Mouse (Mus musculus): Measurements from ENCODE around the gene Adam15. TPM values are rescaled to one million over a fixed set of nuclear protein-coding genes. Genes with fewer than 3 reads are reported as not detected.

Gene Adam15
- polyA plus RNA-seq, 1 experiment = 78.4 TPM

DNA sequence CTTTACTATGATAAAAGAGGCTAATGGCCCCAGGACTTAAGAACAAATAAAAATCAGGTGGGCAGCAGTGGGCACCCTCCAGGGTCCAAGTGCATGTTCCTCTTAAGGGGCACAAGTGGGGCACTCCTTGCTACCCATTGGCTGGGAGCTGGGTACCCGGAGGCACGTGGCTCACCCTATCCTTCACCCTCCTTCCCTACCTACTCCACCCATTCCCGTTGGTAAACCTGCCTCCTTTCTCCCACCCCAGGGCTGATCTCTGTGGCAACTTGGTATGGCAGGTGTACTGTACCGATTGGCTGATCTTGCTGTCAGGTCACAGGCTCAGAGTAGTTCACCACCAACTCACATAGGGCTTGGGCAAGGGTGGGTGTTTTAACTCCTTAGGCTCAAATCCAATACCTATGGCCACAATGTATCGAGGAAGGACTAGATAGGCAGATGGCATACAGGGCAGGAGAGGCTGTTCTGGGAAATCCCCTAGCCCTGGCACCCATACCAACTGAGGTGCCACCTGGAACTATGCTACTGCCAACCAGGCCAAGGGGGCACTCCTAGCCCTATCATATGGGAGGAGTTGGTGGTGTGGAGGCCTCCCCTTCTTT, 34.0 kb upstream of the Adam15 start:
- H3K36me3 ChIP-seq (ENCODE audit: control insufficient read depth, insufficient read depth) = peaks cover 19% of the 10 kb centered on the region

GRCm38 (mm10) chr3:89382950-89383349, 33.2 kb upstream of the Adam15 start:
- Histone ChIP-seq H3K27me3 (ENCODE audit: control insufficient read depth, insufficient read depth, insufficient read length) (no peaks in the 10 kb centered on the region), H3K4me3 (no peak overlapping the region), H3ac (ENCODE audit: control insufficient read depth, insufficient read length) (no peak overlapping the region), H3K36me3 (ENCODE audit: control insufficient read depth, insufficient read depth) (peaks cover 19% of the 10 kb centered on the region), H3K4me2 (ENCODE audit: low read depth) (no peak overlapping the region), H3K79me2 (ENCODE audit: control insufficient read depth, insufficient read depth) (peaks cover 30% of the 10 kb centered on the region)
- TF ChIP-seq MAX (IDR thresholded peaks at IDR 0.05; ENCODE audit: low read depth) (no peak), MYOD1 (IDR thresholded peaks at IDR 0.05; ENCODE audit: control insufficient read depth in 1 of 3, insufficient read length in 2 of 3, low read depth in 2 of 3) (no peak), E2F4 (IDR thresholded peaks at IDR 0.05; ENCODE audit: insufficient read depth) (no peak), MYOG (IDR thresholded peaks at IDR 0.05; ENCODE audit: control insufficient read depth in 1 of 3, insufficient read depth in 1 of 3, insufficient read length in 2 of 3, low read depth in 2 of 3) (no peak), CEBPB (IDR thresholded peaks at IDR 0.05; ENCODE audit: insufficient read depth, poor library complexity, severe bottlenecking) (no peak), USF1 (IDR thresholded peaks at IDR 0.05; ENCODE audit: low read depth) (no peak), POLR2AphosphoS2 (IDR thresholded peaks at IDR 0.05; ENCODE audit: insufficient read length, low read depth) (no peak), POLR2A (IDR thresholded peaks at IDR 0.05; ENCODE audit: insufficient read length, low read depth) (no peak), TCF3 (IDR thresholded peaks at IDR 0.05; ENCODE audit: insufficient read length, low read depth) (no peak), REST (IDR thresholded peaks at IDR 0.05; ENCODE audit: insufficient read depth, insufficient read length) (no peak), SRF (IDR thresholded peaks at IDR 0.05; ENCODE audit: control insufficient read depth, insufficient read length, low read depth) (no peak), TCF12 (IDR thresholded peaks at IDR 0.05; ENCODE audit: insufficient read depth, poor library complexity, severe bottlenecking) (no peak)

More for the DNA sequence above, 34.0 kb upstream of the Adam15 start:
- H3K79me2 ChIP-seq (ENCODE audit: control insufficient read depth, insufficient read depth) = peaks cover 35% of the 10 kb centered on the region
- TF ChIP-seq MYOG (IDR thresholded peaks at IDR 0.05; ENCODE audit: control insufficient read depth in 1 of 3, insufficient read depth in 1 of 3, insufficient read length in 2 of 3, low read depth in 2 of 3) (no peak), MYOD1 (IDR thresholded peaks at IDR 0.05; ENCODE audit: control insufficient read depth in 1 of 3, insufficient read length in 2 of 3, low read depth in 2 of 3) (no peak), TCF3 (IDR thresholded peaks at IDR 0.05; ENCODE audit: insufficient read length, low read depth) (no peak), POLR2AphosphoS2 (IDR thresholded peaks at IDR 0.05; ENCODE audit: insufficient read length, low read depth) (no peak), CEBPB (IDR thresholded peaks at IDR 0.05; ENCODE audit: insufficient read depth, poor library complexity, severe bottlenecking) (no peak), SRF (IDR thresholded peaks at IDR 0.05; ENCODE audit: control insufficient read depth, insufficient read length, low read depth) (no peak), USF1 (IDR thresholded peaks at IDR 0.05; ENCODE audit: low read depth) (no peak), MAX (IDR thresholded peaks at IDR 0.05; ENCODE audit: low read depth) (no peak), TCF12 (IDR thresholded peaks at IDR 0.05; ENCODE audit: insufficient read depth, poor library complexity, severe bottlenecking) (no peak), POLR2A (IDR thresholded peaks at IDR 0.05; ENCODE audit: insufficient read length, low read depth) (no peak), E2F4 (IDR thresholded peaks at IDR 0.05; ENCODE audit: insufficient read depth) (no peak), REST (IDR thresholded peaks at IDR 0.05; ENCODE audit: insufficient read depth, insufficient read length) (no peak)
- no peaks in the 10 kb centered on the region for H3K27me3 ChIP-seq (ENCODE audit: control insufficient read depth, insufficient read depth, insufficient read length)
- no peak overlapping the region for H3K4me2 ChIP-seq (ENCODE audit: low read depth)
- H3K4me3 ChIP-seq = no peak overlapping the region
- no peak overlapping the region for H3ac ChIP-seq (ENCODE audit: control insufficient read depth, insufficient read length)

DNA sequence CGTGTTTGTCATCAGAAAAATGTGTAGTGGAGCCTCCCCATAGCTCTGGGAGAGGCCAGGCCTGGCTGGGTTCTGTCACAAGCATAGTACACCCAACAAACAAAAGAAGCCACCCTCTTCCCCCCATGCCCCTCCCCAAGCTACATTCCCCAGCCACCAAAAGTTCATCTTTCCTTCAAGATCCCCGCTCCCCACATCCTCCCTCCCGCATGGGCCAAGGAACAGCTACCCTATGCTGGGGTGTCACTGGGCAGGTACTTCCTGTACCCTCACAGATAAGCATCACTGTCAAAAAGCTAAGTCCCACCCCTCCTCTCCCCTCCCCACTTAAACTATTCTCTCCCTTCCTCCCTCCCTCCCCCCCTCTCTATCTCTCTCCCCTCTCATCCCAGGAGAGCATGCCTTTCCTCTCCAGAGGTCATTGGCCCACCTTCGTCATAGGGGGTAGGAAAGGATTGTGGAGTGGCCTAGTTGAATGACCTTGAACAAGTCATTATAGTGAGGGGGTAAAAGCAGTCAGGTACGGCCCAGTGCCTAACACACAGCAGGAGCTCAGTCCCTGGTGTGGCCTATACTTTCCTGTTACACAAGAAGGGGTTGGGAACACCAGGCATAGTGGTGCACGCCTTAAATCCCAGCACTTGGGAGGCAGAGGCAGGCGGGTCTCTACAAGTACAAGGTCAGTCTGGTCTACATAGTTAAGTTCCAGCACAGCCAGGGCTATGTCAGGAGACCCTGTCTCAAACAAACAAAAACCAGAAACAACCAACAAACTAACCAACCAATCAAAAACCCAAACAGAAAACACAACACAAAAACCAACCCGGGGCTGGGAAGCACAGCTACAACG, 32.5 kb upstream of the Adam15 start:
- no peak overlapping the region for H3ac ChIP-seq (ENCODE audit: control insufficient read depth, insufficient read length)

DNA sequence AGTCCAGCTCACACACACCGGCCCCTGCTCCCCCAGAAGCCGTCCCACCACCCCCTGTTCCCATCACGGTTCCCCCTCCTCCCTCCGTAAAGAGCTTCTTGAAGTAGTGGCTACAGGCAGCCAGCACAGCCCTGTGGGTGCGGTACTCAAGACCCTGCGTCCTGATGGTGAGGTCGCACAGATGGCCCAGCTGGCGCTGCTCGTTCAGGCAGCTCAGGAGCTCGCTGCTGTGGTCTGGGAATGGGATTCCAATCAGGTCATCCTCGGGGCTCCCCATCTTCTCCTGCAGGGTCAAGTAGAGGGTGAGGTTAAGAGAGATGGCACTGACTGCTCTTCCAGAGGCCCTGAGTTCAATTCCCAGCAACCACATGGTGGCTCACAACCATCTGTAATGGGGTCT, 31.4 kb upstream of the Adam15 start:
- Histone ChIP-seq H3K4me2 (ENCODE audit: low read depth) (no peak overlapping the region), H3K27me3 (ENCODE audit: control insufficient read depth, insufficient read depth, insufficient read length) (no peaks in the 10 kb centered on the region), H3K79me2 (ENCODE audit: control insufficient read depth, insufficient read depth) (peaks cover 27% of the 10 kb centered on the region), H3ac (ENCODE audit: control insufficient read depth, insufficient read length) (no peak overlapping the region), H3K36me3 (ENCODE audit: control insufficient read depth, insufficient read depth) (peaks cover 19% of the 10 kb centered on the region), H3K4me3 (no peak overlapping the region)
- TF ChIP-seq MYOD1 (IDR thresholded peaks at IDR 0.05; ENCODE audit: control insufficient read depth in 1 of 3, insufficient read length in 2 of 3, low read depth in 2 of 3) (peak in 2 of 3 experiments; percentile 16 to 18), POLR2AphosphoS2 (IDR thresholded peaks at IDR 0.05; ENCODE audit: insufficient read length, low read depth) (no peak)

More for the DNA sequence above, 32.5 kb upstream of the Adam15 start:
- H3K36me3 ChIP-seq (ENCODE audit: control insufficient read depth, insufficient read depth) = peaks cover 19% of the 10 kb centered on the region
- H3K27me3 ChIP-seq (ENCODE audit: control insufficient read depth, insufficient read depth, insufficient read length) = no peaks in the 10 kb centered on the region
- no peak for TF ChIP-seq POLR2A (IDR thresholded peaks at IDR 0.05; ENCODE audit: insufficient read length, low read depth)
- no peak for TF ChIP-seq SRF (IDR thresholded peaks at IDR 0.05; ENCODE audit: control insufficient read depth, insufficient read length, low read depth)
- no peak for TF ChIP-seq USF1 (IDR thresholded peaks at IDR 0.05; ENCODE audit: low read depth)
- TF ChIP-seq MAX (IDR thresholded peaks at IDR 0.05; ENCODE audit: low read depth) = no peak
- no peak for TF ChIP-seq CEBPB (IDR thresholded peaks at IDR 0.05; ENCODE audit: insufficient read depth, poor library complexity, severe bottlenecking)
- no peak for TF ChIP-seq REST (IDR thresholded peaks at IDR 0.05; ENCODE audit: insufficient read depth, insufficient read length)
- no peak for TF ChIP-seq MYOG (IDR thresholded peaks at IDR 0.05; ENCODE audit: control insufficient read depth in 1 of 3, insufficient read depth in 1 of 3, insufficient read length in 2 of 3, low read depth in 2 of 3)
- TF ChIP-seq TCF12 (IDR thresholded peaks at IDR 0.05; ENCODE audit: insufficient read depth, poor library complexity, severe bottlenecking) = no peak
- no peak for TF ChIP-seq POLR2AphosphoS2 (IDR thresholded peaks at IDR 0.05; ENCODE audit: insufficient read length, low read depth)
- no peak for TF ChIP-seq TCF3 (IDR thresholded peaks at IDR 0.05; ENCODE audit: insufficient read length, low read depth)
- TF ChIP-seq E2F4 (IDR thresholded peaks at IDR 0.05; ENCODE audit: insufficient read depth) = no peak
- no peak for TF ChIP-seq MYOD1 (IDR thresholded peaks at IDR 0.05; ENCODE audit: control insufficient read depth in 1 of 3, insufficient read length in 2 of 3, low read depth in 2 of 3)
- H3K4me3 ChIP-seq = no peak overlapping the region
- no peak overlapping the region for H3K4me2 ChIP-seq (ENCODE audit: low read depth)
- H3K79me2 ChIP-seq (ENCODE audit: control insufficient read depth, insufficient read depth) = peaks cover 27% of the 10 kb centered on the region
